Mouse (Mus musculus) lung, embryonic 15.5 days (tissue): ENCODE results near the gene AI182371. TPM values are rescaled to one million over a fixed set of nuclear protein-coding genes. Genes with fewer than 3 reads are reported as not detected.

Experiments used
- polyA plus RNA-seq: library from polyadenylated mRNA; unstranded; fragments of >200 nt; fragmentation: Nextera tagmentation; extraction: Ambion mirVana; gene quantifications from 2 replicates; pipeline ENCODE4 v1.2.1, GENCODE M21; 2015

The AI182371 gene
- polyA plus RNA-seq, 1 experiment from 2014 or later: 0.66 TPM

Other genes starting within 250 kb of the AI182371 start
- 0.63 and 0.75 TPM in 2 replicates for gene Cutal, start 227.1 kb downstream of the AI182371 start, polyA plus RNA-seq
- gene Psmd5, start 226.6 kb downstream of the AI182371 start, polyA plus RNA-seq: 110 TPM in 2 replicates
- gene Phf19, start 187.5 kb downstream of the AI182371 start, polyA plus RNA-seq: 3.2 and 4.2 TPM in 2 replicates
- gene Traf1, start 139.8 kb downstream of the AI182371 start, polyA plus RNA-seq: 1.9 and 2.7 TPM in 2 replicates
- 1.6 TPM in 2 replicates for gene Hc, start 40.1 kb downstream of the AI182371 start, polyA plus RNA-seq
- gene Cntrl, start 7.9 kb upstream of the AI182371 start, polyA plus RNA-seq: 25.5 and 26.3 TPM in 2 replicates
- gene Rab14, start 99.6 kb upstream of the AI182371 start, polyA plus RNA-seq: 315 and 333 TPM in 2 replicates
- 170 and 187 TPM in 2 replicates for gene Gsn, start 154.8 kb upstream of the AI182371 start, polyA plus RNA-seq
- gene Stom, start 235.4 kb upstream of the AI182371 start, polyA plus RNA-seq: 50.6 and 53.4 TPM in 2 replicates